Comparison of ENCODE assay signal across 8 mouse cellular contexts in the genomic region with DNA sequence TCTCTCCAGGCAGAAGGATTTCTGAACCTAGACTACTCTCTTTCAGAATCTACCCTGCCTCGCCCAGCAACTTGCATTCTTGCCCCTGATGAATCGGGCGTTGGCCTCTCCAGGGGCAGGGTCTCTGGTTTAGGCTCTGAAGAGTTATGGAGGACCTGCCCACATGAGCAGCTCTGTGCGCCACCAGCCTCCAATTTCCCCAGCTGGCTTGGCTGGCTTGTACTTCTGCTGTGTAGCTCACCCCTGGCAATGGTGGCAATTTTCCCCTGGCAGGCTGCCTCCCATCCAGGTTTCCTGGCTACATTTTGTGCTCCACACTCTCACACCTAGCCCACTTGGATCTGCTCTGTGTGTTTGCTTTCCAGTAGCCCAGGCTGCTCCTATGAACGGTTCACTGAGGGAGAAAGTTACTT.
DNase-seq lines count a peak whose midpoint lies in the region; ATAC-seq and TF ChIP-seq lines count a peak whose summit lies in the region.

No protein-coding gene starts in this region.

- peak; percentile 53 for DNase-seq in adrenal gland, adult 2 months
- DNase-seq in adrenal gland, postnatal 4 days (ENCODE audit: low spot score in 2 of 2), result no peak
- peak; percentile 82 to 84 for DNase-seq in cerebellum, postnatal 25 days
- DNase-seq in heart, postnatal 25 days (ENCODE audit: low spot score), result peak; percentile 17
- DNase-seq in right cerebral cortex, postnatal 14 days, result peak; percentile 51
- DNase-seq in kidney, adult 11 months, result no peak

- peaks cover 74% of the 10 kb centered on the region for H3K4me1 ChIP-seq in E14TG2a.4 (replicated peaks; ENCODE audit: low read depth, low read length)
- no peaks in the 10 kb centered on the region for H3K4me1 ChIP-seq in intestine, embryonic 15.5 days (replicated peaks)

- peak overlapping the region; percentile 45 for H3K4me3 ChIP-seq in E14TG2a.4 (replicated peaks; ENCODE audit: low read length)
- no peak overlapping the region for H3K4me3 ChIP-seq in intestine, embryonic 15.5 days (replicated peaks)

- H3K4me2 ChIP-seq in intestine, embryonic 15.5 days (replicated peaks), result no peak overlapping the region

- 0 out of 2 replicates have a peak, but pooled peaks cover 3% of the 10 kb centered on the region for H3K27me3 ChIP-seq in E14TG2a.4 (ENCODE audit: insufficient read depth, low read length)
- no peaks in the 10 kb centered on the region for H3K27me3 ChIP-seq in intestine, embryonic 15.5 days (replicated peaks)

- H3K27ac ChIP-seq in intestine, embryonic 15.5 days, result no peak overlapping the region

- intact Hi-C loops in heart, postnatal 25 days (cut with DNase I), result no loop called here

- H3K9ac ChIP-seq in intestine, embryonic 15.5 days, result no peak overlapping the region

- no peaks in the 10 kb centered on the region for H3K9me3 ChIP-seq in E14TG2a.4 (ENCODE audit: low read length)
- no peaks in the 10 kb centered on the region for H3K9me3 ChIP-seq in intestine, embryonic 15.5 days

- no peak for ATAC-seq in intestine, embryonic 15.5 days

- TF ChIP-seq CTCF in E14TG2a.4 (conservative IDR thresholded peaks at IDR 0.05; ENCODE audit: low read length), result no peak

- 45% methylated on average over 5 of the region's 5 CpGs for WGBS in intestine, embryonic 15.5 days

- H3K36me3 ChIP-seq in E14TG2a.4 (ENCODE audit: insufficient read depth, low read length), result no peaks in the 10 kb centered on the region
- no peaks in the 10 kb centered on the region for H3K36me3 ChIP-seq in intestine, embryonic 15.5 days

Comparison
In these comparisons a context has a peak if more than half of its experiments do, and no peak if none do; other contexts are left out.
1. DNase-seq: peak in adrenal gland, adult 2 months (single experiment), cerebellum, postnatal 25 days (2 of 2), heart, postnatal 25 days (single experiment) and right cerebral cortex, postnatal 14 days (single experiment); none in adrenal gland, postnatal 4 days (0 of 2) and kidney, adult 11 months (single experiment).